Mouse (Mus musculus): ENCODE measurements at regions not wholly inside any gene's neighbourhood (a gene's known extent, or its start where the extent isn't known, plus 50 kb on each side); places are given as distances from the start of the nearest gene placed in this dataset.

DNA sequence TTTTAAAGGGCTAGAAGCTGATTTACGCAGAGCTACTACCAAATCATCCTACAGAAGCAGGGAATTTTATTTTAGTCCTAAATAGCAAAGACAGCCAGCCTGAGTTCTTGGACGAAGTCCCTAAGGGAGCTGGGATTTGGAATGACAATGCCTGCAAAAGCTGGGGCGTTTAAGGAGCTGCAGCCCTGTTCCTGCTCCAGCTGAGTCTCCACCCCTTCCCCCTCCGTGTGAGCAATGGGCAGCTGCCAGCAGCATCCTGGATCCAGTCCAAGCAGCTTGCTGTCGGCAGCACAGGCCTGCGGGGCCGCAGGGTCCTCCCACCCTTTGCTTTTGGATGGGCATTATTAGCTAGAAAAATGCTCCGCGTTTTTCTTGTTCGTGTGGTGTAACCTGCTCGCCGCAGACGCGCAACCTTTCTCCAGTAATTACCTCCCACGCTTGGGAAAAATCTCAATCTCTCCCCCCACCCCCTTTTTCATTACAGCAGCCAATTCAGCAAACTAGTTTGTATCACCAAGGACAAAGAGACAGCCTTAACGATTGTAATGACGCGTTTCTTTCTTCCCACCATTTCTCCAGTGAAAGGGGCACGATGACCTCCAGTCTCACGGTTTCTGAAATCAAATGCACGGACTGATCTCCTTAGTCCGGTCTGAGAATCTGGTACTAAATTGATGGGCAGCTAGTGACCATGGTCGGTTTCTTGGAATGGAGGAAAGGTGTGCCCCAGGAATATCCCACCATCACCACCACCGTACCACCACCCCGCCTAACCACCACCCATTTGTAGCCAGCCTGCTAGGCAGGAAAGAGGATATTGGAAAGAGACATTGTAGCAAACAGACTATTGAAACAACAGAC, 78.5 kb upstream of the Med14 start:
- peaks cover 0 to 5% of the 10 kb centered on the region in 2 experiments; a peak in 1 of 4 replicates for H3K4me1 ChIP-seq (ENCODE audit: control insufficient read depth in 2 of 2, insufficient read depth in 2 of 2, low read length in 2 of 2, poor library complexity in 1 of 2)
- peak overlapping the region; percentile 12; the same call in 1 of the 2 replicates for H3K9ac ChIP-seq (ENCODE audit: insufficient read depth, low read depth, low read length, poor library complexity, severe bottlenecking)
- no peaks in the 10 kb centered on the region for H3K36me3 ChIP-seq (ENCODE audit: control insufficient read depth, insufficient read depth, low read length, poor library complexity, severe bottlenecking)
- in situ Hi-C loops (cut with MboI; ENCODE audit: low sequenced_read_pairs in 2 of 2, unreplicated experiment in 2 of 2): no loop called here
- TF ChIP-seq ZNF384 (IDR thresholded peaks at IDR 0.05; ENCODE audit: low read depth, low read length): no peak
- no peaks in the 10 kb centered on the region for H3K9me3 ChIP-seq (ENCODE audit: control insufficient read depth, insufficient read depth, low read depth, low read length)
- peak overlapping the region; percentile 42 to 73 for H3K4me3 ChIP-seq (ENCODE audit: insufficient read depth in 1 of 2, low read depth in 1 of 2, low read length in 2 of 2, poor library complexity in 1 of 2, severe bottlenecking in 1 of 2)
- DNase-seq (ENCODE audit: low read depth, low spot score): peak; percentile 57
- H3K27ac ChIP-seq (ENCODE audit: insufficient read depth, low read depth, low read length, poor library complexity, severe bottlenecking): peak overlapping the region; percentile 96

DNA sequence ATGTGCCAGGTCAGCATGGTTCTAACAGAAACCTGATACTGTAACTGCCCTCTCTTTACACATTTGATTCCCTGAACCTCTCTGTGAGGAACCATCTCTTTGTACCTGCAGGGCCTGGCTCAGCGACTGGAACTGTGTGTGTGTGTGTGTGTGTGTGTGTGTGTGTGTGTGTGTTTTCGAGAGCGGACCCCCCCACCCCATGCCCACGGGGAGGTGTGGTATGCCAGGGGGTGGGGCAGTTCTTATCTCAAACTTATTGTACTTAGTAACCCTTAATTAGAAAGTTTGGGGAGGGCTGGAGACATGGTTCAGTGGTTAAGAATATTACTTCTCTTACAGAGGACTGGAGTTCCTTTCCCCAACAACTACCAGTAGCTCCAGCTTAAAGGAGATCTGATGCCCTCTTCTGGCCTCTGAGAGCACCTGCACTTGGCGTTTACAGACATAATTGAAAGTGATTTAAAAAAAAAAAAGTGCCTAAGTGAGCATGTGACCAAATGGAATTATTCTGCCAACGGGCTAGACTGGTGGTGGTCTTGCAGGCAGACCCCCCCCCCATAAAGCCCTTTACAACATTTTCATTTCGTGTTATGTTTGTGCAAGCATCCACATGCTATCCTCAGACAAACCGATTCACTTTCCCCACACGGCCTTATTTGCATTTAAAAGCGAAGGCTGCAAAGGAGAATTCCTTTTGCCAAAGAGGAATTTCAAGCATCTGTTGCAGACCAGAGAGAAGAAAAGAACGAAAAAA, 77.7 kb upstream of the Med14 start:
- TF ChIP-seq HCFC1 (IDR thresholded peaks at IDR 0.05; ENCODE audit: borderline replicate concordance, insufficient read depth, low read length) (no peak), ZC3H11A (IDR thresholded peaks at IDR 0.05; ENCODE audit: borderline replicate concordance, low read depth, low read length) (0 out of 2 replicates have a peak, but pooled peaks have one; percentile 9), ZNF384 (IDR thresholded peaks at IDR 0.05; ENCODE audit: low read depth, low read length) (peak; percentile 90)
- Histone ChIP-seq H3K4me3 (ENCODE audit: insufficient read depth in 1 of 2, low read depth in 1 of 2, low read length in 2 of 2, poor library complexity in 1 of 2, severe bottlenecking in 1 of 2) (peak overlapping the region; percentile 31 to 73; a peak in 3 of 4 replicates), H3K9me3 (ENCODE audit: control insufficient read depth, insufficient read depth, low read depth, low read length) (no peaks in the 10 kb centered on the region), H3K27ac (ENCODE audit: insufficient read depth, low read depth, low read length, poor library complexity, severe bottlenecking) (peak overlapping the region; percentile 96), H3K36me3 (ENCODE audit: control insufficient read depth, insufficient read depth, low read length, poor library complexity, severe bottlenecking) (no peaks in the 10 kb centered on the region), H3K4me1 (ENCODE audit: control insufficient read depth in 2 of 2, insufficient read depth in 2 of 2, low read length in 2 of 2, poor library complexity in 1 of 2) (peaks cover 0 to 6% of the 10 kb centered on the region in 2 experiments; a peak in 1 of 4 replicates), H3K9ac (ENCODE audit: insufficient read depth, low read depth, low read length, poor library complexity, severe bottlenecking) (peak overlapping the region; percentile 52; the same call in 1 of the 2 replicates)
- DNase-seq (ENCODE audit: low read depth, low spot score): peak; percentile 51
- in situ Hi-C loops (cut with MboI; ENCODE audit: low sequenced_read_pairs in 2 of 2, unreplicated experiment in 2 of 2): no loop called here

DNA sequence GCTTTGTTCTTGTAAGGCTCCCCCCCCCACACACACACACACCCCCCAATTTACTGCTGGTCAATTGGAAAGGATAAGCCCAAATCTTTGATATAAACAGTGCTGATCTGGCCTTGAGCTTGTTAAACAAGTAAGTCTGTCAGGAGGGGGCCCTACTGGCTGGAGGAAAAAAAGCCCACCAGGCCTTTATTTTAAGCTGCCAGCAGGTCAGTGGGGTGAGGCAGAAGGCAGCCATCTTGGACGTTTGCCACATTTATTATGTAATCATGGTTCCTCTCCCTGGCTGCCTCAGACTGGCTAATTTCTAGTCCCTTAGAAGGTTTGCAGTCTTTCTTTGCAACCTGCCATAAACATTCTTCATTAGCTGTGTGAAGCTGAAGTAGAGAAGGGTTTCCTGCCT, 75.9 kb upstream of the Med14 start:
- no peak for DNase-seq (ENCODE audit: low read depth, low spot score)
- in situ Hi-C loops (cut with MboI; ENCODE audit: low sequenced_read_pairs in 2 of 2, unreplicated experiment in 2 of 2): no loop called here
- Histone ChIP-seq H3K27ac (ENCODE audit: insufficient read depth, low read depth, low read length, poor library complexity, severe bottlenecking) (no peak overlapping the region; the same call in 1 of the 2 replicates), H3K4me3 (ENCODE audit: insufficient read depth in 1 of 2, low read depth in 1 of 2, low read length in 2 of 2, poor library complexity in 1 of 2, severe bottlenecking in 1 of 2) (no peak overlapping the region), H3K9me3 (ENCODE audit: control insufficient read depth, insufficient read depth, low read depth, low read length) (no peaks in the 10 kb centered on the region), H3K36me3 (ENCODE audit: control insufficient read depth, insufficient read depth, low read length, poor library complexity, severe bottlenecking) (no peaks in the 10 kb centered on the region), H3K9ac (ENCODE audit: insufficient read depth, low read depth, low read length, poor library complexity, severe bottlenecking) (no peak overlapping the region), H3K4me1 (ENCODE audit: control insufficient read depth in 2 of 2, insufficient read depth in 2 of 2, low read length in 2 of 2, poor library complexity in 1 of 2) (peaks cover 2 to 6% of the 10 kb centered on the region in 2 experiments; a peak in 2 of 4 replicates)
- TF ChIP-seq ZNF384 (IDR thresholded peaks at IDR 0.05; ENCODE audit: low read depth, low read length): no peak

DNA sequence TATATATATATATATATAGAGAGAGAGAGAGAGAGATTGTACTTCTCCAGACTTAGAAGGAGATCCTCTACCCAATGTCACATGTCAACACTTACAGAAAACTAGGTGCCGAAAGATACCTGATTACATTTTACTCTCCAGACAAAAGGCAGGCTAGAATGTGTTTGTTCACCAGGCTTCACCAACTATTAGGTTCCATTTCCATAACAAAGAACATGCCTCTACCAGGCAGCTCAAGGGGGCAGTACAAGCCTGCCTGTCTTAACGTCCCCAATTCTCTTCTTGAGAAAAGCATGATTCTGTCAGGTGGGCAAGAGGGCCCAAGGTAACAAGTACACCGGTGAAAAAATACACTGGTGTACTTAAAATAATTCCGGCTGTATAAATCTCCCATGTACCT, 72.8 kb upstream of the Med14 start:
- H3K4me3 ChIP-seq (ENCODE audit: insufficient read depth in 1 of 2, low read depth in 1 of 2, low read length in 2 of 2, poor library complexity in 1 of 2, severe bottlenecking in 1 of 2): no peak overlapping the region
- no peak overlapping the region for H3K9ac ChIP-seq (ENCODE audit: insufficient read depth, low read depth, low read length, poor library complexity, severe bottlenecking)
- in situ Hi-C loops (cut with MboI; ENCODE audit: low sequenced_read_pairs in 2 of 2, unreplicated experiment in 2 of 2): no loop called here
- no peaks in the 10 kb centered on the region for H3K36me3 ChIP-seq (ENCODE audit: control insufficient read depth, insufficient read depth, low read length, poor library complexity, severe bottlenecking)
- H3K4me1 ChIP-seq (ENCODE audit: control insufficient read depth in 2 of 2, insufficient read depth in 2 of 2, low read length in 2 of 2, poor library complexity in 1 of 2): peaks cover 2 to 6% of the 10 kb centered on the region in 2 experiments; a peak in 2 of 4 replicates
- no peak for DNase-seq (ENCODE audit: low read depth, low spot score)
- no peak overlapping the region; the same call in 1 of the 2 replicates for H3K27ac ChIP-seq (ENCODE audit: insufficient read depth, low read depth, low read length, poor library complexity, severe bottlenecking)
- H3K9me3 ChIP-seq (ENCODE audit: control insufficient read depth, insufficient read depth, low read depth, low read length): no peaks in the 10 kb centered on the region
- TF ChIP-seq ZC3H11A (IDR thresholded peaks at IDR 0.05; ENCODE audit: borderline replicate concordance, low read depth, low read length) (no peak), ZNF384 (IDR thresholded peaks at IDR 0.05; ENCODE audit: low read depth, low read length) (no peak), MAFK (IDR thresholded peaks at IDR 0.05; ENCODE audit: insufficient read depth, low read depth, low read length) (no peak), CHD2 (IDR thresholded peaks at IDR 0.05; ENCODE audit: low read depth, low read length) (no peak), HCFC1 (IDR thresholded peaks at IDR 0.05; ENCODE audit: borderline replicate concordance, insufficient read depth, low read length) (no peak)

All from ES-E14 (cell line).